Mouse (Mus musculus) right cerebral cortex, adult 2 months (tissue): Measurements from ENCODE around the gene Wdr95.

Experiments
- DNase-seq, 2 experiments: peaks; one replicate each; pipeline ENCODE4 v3.0.0; 2021 to 2022; ENCODE audit warnings: low spot score in 2 of 2

Gene Wdr95

DNA sequence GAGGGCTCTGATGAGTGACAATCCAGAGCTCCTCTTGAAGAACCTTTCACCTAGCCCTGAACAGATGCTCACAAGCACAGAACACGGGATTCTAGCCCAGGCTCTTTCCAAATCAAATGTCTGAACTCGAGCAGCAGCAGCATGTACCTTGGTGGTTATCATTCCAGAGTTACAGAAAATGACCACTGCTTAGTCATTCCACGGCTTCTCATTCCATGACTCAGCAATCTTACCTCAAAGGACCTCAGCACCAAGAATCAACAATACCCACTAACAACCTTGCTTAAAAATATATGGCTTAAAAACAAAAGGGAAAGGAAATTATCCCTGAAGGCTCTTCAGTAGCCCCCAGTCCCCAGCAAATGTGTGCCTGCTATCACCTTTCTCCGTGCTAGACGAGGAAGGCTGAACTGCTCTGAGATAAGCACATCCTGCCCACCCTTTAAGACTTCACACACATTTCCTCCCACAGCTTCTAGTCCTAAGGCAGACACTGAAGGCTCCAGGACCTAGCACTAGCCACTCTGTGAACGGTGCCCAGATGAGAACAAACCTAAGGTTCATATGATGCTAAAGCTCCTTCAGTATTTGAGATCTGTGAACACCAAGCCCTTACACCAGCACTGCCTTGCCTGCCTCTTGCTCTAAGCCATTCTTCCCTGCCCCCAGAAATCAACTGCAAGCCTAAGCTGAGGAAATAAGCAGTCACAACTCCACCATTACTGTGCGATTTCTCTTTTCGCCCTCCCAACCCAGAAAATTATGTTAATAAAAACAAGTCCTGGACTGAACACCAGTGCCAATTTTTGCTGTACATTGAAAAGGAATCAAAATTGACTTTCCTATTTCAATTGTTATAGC lies 95.6 kb downstream of the Wdr95 start:
- DNase-seq = no peak

DNA sequence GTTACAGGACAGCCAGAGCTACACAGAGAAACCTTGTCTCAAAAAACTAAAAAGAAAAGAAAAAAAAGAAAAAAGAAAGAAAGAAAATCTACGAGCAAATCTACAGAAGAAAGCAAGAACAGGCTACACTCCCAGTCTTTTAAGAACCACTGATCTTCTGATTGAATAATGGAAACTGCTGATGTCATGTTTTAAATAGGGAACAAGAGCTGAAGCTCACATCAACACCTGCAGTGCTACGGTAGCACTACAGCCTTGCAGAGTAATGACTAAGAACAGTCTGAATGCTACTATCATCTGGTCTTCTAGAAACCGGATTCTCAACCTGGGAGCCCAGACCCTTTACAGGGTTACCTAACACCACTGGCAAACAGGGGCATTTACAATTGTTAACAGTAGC lies 97.1 kb downstream of the Wdr95 start:
- no peak for DNase-seq

DNA sequence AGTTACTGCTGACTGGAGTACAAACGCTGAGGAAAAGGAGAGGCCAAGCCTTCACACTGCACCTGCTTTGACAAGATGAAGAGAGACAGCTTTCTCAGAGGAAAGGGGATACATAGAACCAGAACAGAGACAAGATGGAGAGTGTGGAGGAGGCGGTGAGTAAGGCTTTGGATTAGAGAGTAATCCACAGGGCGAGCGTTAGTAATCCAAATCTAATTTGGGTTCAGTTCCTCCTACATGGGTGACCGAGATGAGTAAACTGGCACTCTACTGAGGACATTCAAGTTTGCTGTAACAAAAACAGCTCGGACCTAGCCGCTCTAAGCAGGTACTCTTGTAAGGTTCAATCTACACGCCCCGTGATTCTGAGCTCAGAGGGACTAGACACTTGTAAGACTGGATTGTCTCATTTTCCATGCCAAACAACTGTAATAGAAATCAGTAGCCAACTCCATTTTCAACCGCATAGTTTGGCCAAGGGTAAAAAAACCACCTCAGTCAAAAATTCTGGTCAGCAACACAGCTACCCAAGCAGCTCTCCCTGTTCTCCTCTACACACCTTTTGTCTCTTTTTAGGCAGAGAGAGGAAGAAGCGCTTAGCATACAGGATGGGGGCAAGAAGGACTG lies 106.0 kb downstream of the Wdr95 start:
- peak; percentile 40 to 41 for DNase-seq

DNA sequence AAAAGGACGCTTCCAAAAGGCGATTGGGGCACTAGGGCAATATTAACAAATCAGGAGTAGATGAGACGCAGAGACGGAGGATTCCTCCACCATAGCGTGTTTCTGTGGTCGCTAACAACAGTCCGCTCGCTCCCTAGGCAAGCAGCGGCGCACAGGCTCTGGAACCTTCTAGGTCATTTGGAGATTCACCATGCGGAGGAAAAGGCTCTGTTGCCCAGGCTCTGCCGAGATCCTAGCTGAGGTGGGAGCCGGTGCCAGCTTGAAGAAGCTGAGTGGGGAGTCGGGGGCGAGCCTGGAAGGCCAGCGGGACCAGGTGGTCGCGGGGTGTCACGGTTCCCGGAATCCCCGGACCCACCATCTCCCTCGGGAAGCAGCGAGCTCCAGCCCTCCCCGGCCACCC lies 107.1 kb downstream of the Wdr95 start:
- no peak for DNase-seq

DNA sequence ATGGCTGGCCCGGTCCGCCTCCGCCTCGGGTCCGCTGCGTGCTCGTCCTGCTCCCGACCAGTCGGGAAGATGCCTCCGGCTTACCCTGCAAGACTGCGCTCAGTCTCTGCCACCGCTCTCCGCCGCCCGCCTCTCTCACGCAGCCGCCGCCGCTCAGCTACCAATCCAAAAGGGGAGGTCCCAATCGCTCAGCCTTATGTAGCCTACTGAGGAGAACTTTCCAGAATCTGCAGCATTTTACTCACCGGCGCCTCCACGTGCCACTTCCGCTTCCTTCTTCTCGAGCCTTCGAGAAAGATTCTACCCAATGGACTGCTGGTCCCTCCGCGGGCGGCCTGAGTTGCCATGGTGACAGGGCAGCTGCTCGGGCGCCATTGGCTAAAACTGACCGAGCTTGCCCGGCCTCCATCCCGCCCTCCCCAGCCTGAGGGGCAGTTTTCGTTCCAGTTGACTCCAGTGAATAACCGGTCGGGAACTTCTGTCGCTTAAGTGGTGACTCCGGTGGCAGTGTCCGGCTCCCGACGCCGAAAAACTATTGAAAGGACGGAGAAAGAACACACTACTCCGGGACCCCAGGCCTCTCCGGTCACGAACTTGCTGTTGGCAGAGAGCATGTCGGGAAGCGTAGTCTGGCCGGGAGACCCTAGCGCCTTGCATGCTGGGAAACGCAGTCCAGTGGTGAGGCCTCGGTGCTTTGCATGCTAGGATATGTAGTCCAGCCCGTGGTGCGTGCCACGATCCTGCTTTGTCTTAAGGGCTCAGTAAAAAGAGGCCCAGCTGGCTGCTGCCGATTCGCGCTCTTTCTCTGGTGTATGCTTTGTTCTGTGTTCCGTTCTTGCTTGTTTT lies 107.8 kb downstream of the Wdr95 start, which contains the start of gene Hsph1:
Gene Hsph1 (minus strand): TSS at position 302 of the 846 bp plus-strand sequence.
- DNase-seq = peak; percentile 99

DNA sequence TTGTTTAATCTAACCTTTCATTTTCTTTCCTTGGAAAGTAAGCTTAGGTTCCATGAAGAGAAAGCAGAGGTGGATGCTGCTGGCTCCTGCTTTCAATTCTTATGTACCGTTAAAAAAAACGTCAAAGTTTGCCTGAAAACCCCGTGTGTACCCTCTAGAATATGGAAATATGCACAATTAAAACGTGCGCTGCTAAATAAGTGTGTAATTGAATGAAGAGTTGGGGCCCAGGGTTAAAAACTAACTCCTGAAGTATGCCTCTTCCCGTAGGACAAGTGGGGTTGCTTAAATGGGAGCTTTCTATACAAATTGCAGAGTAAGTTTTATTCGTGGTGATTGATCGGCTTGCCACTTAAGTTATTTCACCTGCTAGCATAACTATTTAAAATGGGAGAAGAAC lies 108.8 kb downstream of the Wdr95 start:
- no peak for DNase-seq

DNA sequence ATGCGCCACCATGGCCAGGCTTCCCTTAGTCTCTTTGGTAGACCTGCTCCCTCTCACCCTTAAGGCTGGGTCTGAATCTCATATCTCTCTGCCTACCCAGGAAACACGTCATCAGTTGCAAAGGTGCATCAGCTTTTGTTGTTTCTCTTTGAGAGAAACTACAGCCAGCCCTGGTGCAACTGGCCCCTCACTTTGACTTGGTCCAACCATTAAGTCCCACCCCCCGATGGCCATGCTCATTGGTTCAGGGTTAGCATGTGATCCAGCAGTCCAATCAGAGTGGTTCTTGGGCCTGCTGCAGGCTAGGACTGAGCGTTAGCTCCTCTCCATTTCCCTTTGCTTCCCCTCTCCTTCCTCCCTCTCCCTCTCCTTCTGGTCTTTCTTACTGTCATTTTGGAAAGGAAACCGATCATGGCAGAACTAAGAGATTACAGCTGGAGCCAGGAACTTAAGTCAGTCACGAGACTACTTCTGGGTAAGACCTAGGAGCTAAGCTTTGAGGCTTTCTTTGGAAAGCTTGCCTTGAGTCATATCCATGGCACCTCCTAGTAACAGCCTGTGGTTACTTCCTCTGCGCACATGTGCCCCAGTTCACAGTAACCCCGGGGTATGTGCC lies 112.9 kb downstream of the Wdr95 start:
- no peak for DNase-seq

DNA sequence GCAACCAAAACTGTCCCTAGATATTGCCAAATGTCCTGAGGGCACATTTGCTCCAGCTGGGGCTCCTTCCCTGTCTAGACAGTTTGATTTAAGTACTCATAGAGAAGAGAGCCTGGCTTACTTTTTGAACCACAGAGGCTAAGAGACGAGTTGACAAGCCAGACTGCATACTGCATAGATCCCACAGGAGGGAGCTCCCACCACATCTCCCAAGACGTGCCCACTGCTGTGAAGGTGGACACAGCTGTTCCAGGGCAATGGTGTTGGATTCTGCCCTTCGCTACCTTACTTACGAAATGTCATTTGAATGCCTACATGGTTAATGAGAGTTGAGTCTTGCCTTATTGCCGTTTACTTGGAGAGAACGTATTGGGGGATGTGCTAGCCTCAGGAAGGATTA lies 113.9 kb downstream of the Wdr95 start:
- DNase-seq = peak in 1 of 2 experiments; percentile 29

DNA sequence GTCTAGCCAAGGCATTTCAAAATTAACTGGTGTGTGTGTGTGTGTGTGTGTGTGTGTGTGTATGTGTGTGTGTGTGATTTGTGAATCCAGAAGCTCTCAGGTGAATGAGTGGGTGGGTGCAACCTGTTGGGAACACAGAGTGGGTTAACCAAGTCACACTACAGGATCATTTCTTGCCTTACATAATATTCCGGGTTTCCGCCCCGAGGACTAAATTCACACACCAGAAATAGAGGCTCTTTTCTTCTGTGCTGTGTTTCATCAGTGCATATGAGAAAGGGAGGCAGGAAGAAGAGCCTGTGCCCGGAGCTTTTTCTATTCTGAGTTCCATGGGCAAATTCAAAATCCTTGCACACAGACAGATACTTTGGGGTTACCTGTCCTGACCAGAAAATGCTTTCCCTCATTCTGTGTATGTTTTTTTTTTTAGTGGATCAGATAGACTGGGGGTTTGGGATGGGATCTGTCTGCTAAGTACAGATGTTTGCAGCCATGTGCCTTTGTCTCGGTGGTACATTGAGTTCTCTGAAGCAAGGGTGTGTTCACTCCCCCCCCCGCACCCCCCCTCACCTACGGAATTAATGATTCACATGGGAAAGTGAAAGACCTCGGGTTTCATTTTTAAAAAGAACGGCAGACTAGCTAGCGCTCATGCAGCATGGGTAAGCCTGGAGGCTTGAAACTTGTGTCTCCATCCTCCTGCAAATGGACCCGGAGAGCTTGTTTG lies 114.5 kb downstream of the Wdr95 start:
- peak in 1 of 2 experiments; percentile 41 for DNase-seq

DNA sequence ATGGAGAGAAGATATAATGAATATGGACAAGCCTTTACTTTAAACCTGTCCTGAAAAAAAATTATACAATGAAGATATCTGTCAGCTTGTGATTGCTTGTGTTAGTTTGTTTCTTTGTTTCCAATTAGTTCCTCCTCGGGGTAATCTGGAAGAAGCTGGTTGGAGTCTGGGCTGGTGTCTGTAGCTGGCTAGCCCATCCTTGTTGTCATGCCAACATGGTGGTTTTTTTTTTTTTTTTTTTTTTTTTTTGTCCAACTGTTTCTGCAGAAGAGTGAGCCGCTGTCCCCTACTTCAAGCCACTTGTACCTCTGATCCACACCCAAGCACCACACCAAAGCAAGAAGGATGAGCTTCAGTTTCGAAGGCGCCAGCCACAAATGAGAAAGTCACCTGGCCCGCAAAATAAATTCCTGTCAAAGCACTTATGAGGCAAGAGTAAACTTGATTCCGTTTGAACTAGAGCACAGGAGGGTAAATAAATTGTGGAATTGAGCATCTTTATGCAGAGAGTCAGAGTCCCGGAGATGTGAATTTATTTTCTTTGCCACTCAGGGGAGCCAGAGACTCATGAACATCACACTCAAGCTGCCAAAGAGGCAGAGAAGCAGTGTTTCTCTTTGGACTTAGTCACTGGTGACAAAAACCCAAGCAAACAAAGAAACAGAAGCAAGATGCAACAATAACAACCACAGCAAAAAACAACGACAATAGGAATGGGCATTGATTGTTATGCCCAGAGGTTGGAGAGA lies 119.1 kb downstream of the Wdr95 start:
- peak; percentile 54 to 58 for DNase-seq

DNA sequence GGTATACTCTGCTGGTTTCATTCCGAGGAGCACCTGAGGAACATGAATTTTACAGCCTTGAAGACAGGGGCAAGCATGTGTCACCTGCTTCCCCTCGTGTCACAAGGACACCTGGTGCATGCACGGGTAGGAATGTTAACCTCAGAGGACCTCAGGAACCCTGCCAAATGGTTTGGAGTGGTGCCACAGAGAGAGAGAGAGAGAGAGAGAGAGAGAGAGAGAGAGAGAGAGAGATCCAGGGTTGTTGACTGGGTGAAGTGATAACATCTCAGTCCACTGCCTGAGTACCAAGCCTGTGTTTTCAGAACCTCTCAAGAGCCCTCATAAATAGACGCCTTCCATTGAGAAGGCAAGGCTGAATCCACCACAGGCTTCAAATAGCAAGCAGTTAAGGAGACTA lies 119.7 kb downstream of the Wdr95 start:
- DNase-seq = no peak

DNA sequence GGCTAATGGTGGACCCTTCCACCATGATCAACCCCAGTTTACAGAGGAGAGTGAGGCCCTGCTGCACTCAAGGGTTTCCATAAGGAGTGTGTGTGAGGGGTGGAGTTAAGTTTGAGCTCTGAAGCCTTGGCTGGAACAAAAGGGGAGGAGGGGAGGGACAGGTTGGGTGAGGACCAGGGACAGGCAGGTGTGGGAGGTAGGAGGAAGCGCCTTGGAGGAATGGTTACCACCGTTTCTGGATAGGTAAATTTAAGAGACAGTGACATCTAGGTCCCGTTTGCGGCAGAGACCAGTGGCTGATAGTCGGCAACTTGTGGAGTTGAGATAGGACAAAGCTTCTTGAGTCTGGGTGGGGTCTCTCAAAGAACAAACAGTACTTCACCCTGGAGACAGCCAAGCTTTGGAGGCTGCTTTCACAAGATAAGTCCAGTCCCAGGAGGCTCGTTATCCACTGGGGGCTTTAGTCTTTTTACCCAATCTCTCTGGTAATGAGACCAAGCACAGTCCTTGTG lies 120.5 kb downstream of the Wdr95 start:
- no peak for DNase-seq

DNA sequence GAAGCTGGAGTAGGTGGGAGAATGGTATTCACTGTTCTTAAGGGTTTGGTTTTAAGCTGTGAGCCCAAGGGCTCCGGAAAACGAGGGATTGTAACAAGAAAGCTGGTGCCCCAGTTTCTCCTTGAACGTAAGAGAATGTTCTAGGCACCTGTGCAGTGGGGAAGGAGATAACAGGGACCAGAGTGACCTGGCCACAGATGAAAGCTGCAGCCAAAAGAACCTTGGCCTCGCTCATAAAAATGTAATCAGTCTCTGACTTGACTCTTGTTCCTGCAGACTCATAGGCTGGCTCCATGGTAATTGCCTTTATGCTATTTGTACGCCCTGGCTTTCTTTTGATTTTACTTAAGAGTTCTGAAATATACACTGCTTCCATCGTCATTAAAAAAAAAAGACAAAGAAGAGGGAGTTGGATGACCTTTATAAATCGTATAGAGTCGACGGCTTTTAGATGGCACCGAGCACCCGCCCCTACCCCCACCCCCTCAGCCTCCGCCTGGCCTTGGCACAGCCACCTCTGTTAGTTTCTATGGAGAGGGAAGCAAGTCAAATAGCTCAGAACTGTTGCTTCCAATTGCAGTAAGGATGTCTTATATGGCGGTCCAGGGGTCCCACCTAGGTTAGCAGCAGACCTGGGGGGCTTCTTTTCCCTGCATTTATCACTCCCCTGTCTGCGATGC lies 121.2 kb downstream of the Wdr95 start:
- DNase-seq = no peak

DNA sequence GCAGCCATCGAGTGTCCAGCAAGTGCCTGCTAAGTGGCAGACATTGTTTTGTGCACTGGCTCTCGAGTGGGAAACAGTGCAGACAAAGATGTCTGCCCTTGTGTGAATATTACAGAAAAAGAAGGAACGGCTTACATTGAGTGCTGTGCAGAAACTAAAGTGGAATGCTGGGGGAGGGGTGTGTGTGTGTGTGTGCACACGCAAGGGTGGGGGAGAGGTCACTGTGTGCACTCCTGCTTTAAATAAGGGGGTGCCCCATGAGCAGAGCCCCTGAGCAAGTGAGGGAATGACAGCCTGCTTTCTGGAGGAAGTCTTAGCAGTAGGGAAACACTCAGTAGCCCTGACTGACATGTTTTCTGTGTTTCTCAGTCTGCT lies 121.7 kb downstream of the Wdr95 start:
- DNase-seq = no peak

DNA sequence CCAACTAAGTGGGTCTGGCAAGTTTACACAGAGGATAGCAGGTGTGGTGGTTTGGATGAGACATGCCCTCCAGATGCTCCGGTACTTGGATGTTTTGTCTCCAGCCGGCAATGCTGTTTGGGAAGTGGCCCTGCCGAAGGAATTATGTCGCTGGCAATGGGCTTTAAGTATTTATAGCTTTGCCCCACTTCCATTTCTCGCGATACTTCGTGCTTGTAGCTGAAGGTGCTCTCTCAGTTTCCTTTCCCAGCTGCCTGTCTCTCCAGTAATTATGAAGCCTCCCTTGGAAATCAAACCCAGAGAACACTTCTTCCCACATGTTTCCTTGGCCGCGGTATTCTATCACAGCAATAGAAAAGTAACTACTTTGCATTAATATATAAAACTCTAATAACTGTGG lies 127.2 kb downstream of the Wdr95 start:
- DNase-seq = no peak

DNA sequence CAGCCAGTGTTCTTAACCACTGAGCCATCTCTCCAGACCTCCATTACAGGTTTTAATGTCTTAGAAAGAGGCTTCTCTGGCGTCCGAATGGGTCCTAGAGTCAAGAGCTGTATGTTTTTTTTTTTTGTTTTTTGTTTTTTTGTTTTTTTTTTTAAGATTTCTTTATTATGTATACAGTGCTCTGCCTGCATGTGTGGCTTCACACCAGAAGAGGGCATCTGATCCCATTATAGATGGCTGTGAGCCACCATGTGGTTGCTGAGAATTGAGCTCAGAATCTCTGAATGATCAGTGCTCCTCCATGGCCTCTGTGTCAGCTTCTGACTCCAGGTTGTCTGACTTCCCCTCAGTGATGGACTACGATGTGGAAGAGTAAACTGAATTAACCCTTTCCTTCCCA lies 129.5 kb downstream of the Wdr95 start:
- DNase-seq = no peak

DNA sequence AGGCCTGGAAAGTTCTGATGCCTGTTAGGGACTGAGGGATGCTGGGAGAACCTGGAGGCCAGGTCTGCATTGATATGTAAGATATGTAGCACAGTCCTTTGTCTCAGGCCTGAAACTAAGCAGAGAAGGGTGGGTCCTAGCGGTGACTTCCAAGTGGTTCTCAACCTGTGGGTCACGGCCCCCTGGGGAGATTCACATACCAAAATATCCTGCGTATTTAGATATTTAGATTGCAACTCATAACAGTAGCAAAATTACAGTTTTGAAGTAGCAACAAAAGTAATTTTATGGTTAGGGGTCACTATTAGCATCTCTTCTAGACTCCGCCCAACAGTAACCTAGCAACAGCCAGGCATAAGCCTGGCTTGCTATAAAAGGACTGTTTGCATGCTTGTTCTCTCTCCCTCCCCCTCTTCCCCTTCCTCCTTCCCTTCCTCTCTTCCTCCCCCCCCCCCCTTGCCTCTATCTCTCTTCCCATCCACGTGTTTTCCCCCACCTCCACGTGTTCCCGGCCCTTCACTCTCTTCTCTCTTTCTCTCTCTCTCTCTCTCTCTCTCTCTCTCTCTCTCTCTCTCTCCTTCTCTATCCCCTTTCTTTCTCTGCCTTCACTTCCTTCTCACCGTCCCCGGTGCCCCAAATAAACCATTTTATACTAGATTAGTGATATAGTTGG lies 130.4 kb downstream of the Wdr95 start:
- no peak for DNase-seq

DNA sequence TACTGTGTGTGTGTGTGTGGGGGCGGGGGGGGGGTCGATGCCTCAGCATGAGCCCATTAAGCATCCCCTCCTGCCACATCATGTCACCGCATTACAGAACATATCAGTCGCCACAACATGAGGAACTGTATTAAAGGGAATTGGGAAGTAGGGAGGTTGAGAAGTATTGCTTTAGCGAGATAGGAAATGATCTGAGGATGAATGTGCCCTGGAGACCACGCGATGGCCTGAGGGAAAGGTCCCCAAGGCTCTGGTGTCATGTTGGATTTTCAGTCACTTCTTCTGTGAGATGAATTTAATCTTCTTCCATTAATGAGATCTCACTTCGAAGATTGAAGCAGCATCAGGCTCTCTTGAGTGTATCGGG lies 130.9 kb downstream of the Wdr95 start:
- no peak for DNase-seq

DNA sequence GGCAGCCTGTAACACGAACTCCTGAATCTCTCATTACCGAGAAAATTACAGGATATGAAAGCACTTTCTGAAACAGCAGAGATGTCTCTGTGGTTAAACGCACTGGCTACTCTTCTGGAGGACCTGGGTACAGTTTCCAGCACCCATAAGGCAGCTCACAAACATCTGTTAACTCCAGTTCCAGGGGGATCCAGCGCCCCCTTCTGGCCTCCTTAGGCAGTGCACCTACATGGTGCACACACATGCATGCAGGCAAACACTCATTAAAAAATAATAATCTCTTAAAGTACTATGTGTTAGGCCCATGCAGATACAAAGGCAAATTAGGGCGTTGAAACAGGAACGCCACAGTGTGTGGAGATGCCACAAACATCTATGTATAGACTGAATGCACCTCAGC lies 132.9 kb downstream of the Wdr95 start:
- no peak for DNase-seq
